Mouse (Mus musculus) liver, postnatal 0 days (tissue): ENCODE results near the gene Hacd2.

Source experiments
- CTCF ChIP-seq: sonication (generic); IDR thresholded peaks from 2 replicates; pipeline ENCODE4 v1.5.1; 2016; ENCODE audit warnings: antibody characterized with exemption, low read depth
- EP300 ChIP-seq: IDR thresholded peaks from 2 replicates; pipeline ENCODE4 v1.6.1; 2016; ENCODE audit warnings: antibody characterized with exemption, low read depth, mild to moderate bottlenecking

GRCm38 (mm10) chr16:35140620-35140975 is 118.4 kb downstream of the Hacd2 start:
- TF ChIP-seq CTCF (no peak), EP300 (no peak)
